Mouse (Mus musculus) urinary bladder, postnatal 0 days (tissue): ENCODE measurements around the gene Pla2g2c. TPM values are rescaled to one million over a fixed set of nuclear protein-coding genes. Genes with fewer than 3 reads are reported as not detected.

Source experiments
- polyA plus RNA-seq: library from polyadenylated mRNA; unstranded; fragments of >200 nt; fragmentation: Nextera tagmentation; extraction: Ambion mirVana; gene quantifications from 2 replicates; pipeline ENCODE4 v1.2.1, GENCODE M21; 2015

Gene Pla2g2c
- not detected in 2 replicates for polyA plus RNA-seq

DNA sequence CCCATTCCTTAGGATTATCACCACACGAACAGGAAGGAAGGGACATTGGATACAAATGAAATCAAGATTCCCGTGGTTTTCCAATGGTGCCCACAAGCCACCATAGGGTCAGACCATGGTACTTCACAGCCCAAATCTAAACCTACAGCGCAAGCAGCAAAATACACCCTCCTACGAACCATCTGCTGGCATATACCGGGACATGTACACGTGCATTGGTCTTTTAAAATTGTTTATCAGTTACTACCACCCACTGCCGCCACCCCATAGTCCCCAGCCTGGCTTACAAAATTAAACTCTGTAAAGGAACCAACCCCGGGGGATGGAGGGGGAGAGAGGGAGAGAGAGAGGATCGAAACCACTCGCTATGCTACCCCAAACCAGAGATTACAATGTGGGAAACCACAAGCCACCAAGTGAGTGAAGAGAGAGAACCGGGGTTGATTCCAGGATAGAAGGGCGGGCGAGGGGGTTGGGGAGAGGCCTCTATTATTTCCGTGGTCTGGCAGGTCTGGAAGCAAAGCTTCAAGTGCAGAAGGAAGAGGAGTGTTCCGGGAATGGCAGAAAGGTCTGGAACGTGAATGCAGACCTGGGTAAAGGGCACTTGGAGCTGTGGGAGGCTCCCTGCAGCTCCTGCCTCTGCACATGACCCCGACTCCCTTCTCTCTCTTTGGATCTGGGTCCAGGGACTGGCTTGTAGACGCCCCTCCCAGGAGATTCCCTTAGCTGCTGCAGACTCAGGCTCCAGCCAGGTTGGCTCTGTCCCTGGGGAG, at the start of gene Pla2g2c:
TSS of gene Pla2g2c (plus strand) at position 439 of the 773 bp plus-strand sequence.

DNA sequence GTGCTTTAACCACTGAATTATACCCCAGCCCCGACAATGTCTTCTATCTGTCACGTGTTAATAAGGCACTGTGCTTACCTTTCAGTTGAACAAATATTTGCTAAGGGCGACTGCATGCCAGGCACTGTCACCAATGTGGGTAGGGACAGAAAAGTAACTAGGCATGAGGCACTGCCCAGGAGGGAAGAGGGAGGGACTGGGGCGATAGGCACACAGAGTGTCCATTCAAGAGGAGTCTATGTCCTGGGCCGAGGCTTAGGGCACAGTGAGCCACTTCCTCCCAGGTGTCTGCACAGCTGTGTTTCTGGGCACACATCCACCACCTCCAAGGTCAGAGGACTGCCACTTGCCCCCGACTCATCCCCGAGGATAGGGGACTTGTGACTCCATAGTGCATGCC, 12.4 kb downstream of the Pla2g2c start, which contains the start of gene Ubxn10:
TSS of gene Ubxn10 (minus strand) at position 137 of the 400 bp plus-strand sequence.

DNA sequence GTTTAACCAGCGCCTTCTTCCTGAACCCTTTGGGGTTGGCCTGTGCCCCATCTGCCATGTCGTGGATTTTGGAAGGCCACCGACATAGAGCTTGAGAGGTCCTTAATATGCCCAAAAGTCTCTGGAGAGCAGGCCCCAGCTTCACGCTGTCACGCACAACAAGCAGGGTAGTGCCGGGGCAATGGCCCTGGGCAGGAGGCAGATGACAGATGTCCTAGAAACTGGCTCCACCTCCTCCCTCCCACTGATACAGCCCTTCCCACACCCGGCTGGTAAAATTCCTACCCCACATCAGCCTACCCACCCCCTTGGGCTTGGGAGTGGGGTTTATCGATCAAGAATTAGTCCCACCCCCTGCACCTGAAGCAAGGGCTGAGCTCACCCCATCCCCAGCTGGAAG, 32.8 kb downstream of the Pla2g2c start, which contains the start of gene Pla2g2f:
TSS of gene Pla2g2f (minus strand) at position 211 of the 400 bp plus-strand sequence.

DNA sequence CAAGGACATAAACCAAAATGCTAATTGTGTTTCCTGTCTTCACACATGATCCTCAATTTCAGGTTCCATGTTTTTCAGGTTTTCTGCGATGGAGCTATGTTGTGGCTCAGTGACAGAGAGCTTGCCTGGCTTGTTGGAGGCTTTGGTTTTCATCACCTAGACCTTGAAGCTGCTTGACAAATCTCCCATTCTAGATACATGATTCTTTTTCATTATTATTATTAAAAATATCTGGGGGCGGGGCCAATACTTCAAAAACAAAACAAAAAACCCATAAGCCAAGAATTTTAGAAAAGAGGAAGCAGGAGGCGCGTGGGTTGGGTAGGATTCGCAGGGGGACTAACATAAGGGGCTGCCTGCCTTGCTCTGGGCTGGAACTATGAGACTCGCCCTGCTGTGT, 50.8 kb downstream of the Pla2g2c start, which contains the start of gene Pla2g2d:
TSS of gene Pla2g2d (plus strand) at position 301 of the 400 bp plus-strand sequence.

Other genes starting within 250 kb of the Pla2g2c start
- gene Vwa5b1, start 88.9 kb upstream of the Pla2g2c start, polyA plus RNA-seq = not detected in 2 replicates
- gene Ubxn10, start 12.4 kb downstream of the Pla2g2c start, polyA plus RNA-seq = 0.16 and 0.19 TPM in 2 replicates
- gene Pla2g2f, start 32.8 kb downstream of the Pla2g2c start, polyA plus RNA-seq = not detected in 2 replicates
- not detected in 2 replicates for gene Pla2g2d, start 50.9 kb downstream of the Pla2g2c start, polyA plus RNA-seq
- not detected in 2 replicates for gene Pla2g5, start 138.7 kb downstream of the Pla2g2c start, polyA plus RNA-seq
- gene Gm13030, start 149.2 kb downstream of the Pla2g2c start, polyA plus RNA-seq = not detected in 2 replicates
- gene Pla2g2e, start 153.2 kb downstream of the Pla2g2c start, polyA plus RNA-seq = 0.28 and 1.3 TPM in 2 replicates
- 1.8 and 3.4 TPM in 2 replicates for gene Otud3, start 189.2 kb downstream of the Pla2g2c start, polyA plus RNA-seq
- gene Rnf186, start 242.3 kb downstream of the Pla2g2c start, polyA plus RNA-seq = 0.33 and 0.63 TPM in 2 replicates
- 17.6 and 18.9 TPM in 2 replicates for gene Tmco4, start 248.1 kb downstream of the Pla2g2c start, polyA plus RNA-seq